Mouse (Mus musculus) lung, embryonic 16.5 days (tissue): ENCODE results near the gene Rapgef2. TPM values are rescaled to one million over a fixed set of nuclear protein-coding genes. Genes with fewer than 3 reads are reported as not detected.
"Not testable (repeated sequence)": the region's sequence is repeated elsewhere in the genome, so short reads cannot be mapped to it uniquely, and the experiment has no call there.

Experiments
- ATAC-seq: fragments of 200-750 bp; cut with Nextera tagmentation; 2 replicates; pipeline ENCODE4 v1.8.0; 2017; ENCODE audit warnings: low read depth, mild to moderate bottlenecking, moderate library complexity
- H3K27ac ChIP-seq: fragments of 300-500 bp; sonication (generic); 2 replicates; pipeline ENCODE4 v1.5.1; 2014; ENCODE audit warnings: mild to moderate bottlenecking, control low read depth, low read length
- H3K27me3 ChIP-seq: fragments of 300-500 bp; sonication (generic); 2 replicates; pipeline ENCODE4 v1.6.1; 2014; ENCODE audit warnings: low read depth, low read length, mixed read lengths; ENCODE audit not compliant: control insufficient read depth, insufficient read depth
- H3K36me3 ChIP-seq: fragments of 300-500 bp; sonication (generic); 2 replicates; pipeline ENCODE4 v1.6.1; 2014; ENCODE audit warnings: low read length; ENCODE audit not compliant: control insufficient read depth, insufficient read depth
- H3K4me1 ChIP-seq: fragments of 300-500 bp; sonication (generic); replicated peaks from 2 replicates; pipeline ENCODE4 v1.6.1; 2014; ENCODE audit warnings: low read length, mixed read lengths; ENCODE audit not compliant: control insufficient read depth, insufficient read depth
- H3K4me2 ChIP-seq: fragments of 300-500 bp; sonication (generic); 2 replicates; pipeline ENCODE4 v1.6.1; 2014; ENCODE audit warnings: low read depth, low read length, control low read depth
- H3K4me3 ChIP-seq: fragments of 300-500 bp; sonication (generic); 2 replicates; pipeline ENCODE4 v1.5.1; 2014; ENCODE audit warnings: mild to moderate bottlenecking, low read length, control low read depth
- H3K9ac ChIP-seq: fragments of 300-500 bp; sonication (generic); 2 replicates; pipeline ENCODE4 v1.6.1; 2014; ENCODE audit warnings: low read length, control low read depth
- H3K9me3 ChIP-seq: fragments of 300-500 bp; sonication (generic); 2 replicates; pipeline ENCODE4 v1.6.1; 2016; ENCODE audit warnings: low read length; ENCODE audit not compliant: control insufficient read depth
- WGBS: fragments of 180-500 bp; shearing (Covaris S2); extraction: QIAGEN DNeasy Blood & Tissue Kit; methylation state at CpG from one replicate; pipeline ENCODE4 v1.1.7; 2014; 5-methylcytosine and 5-hydroxymethylcytosine counted together
- polyA plus RNA-seq: library from polyadenylated mRNA; unstranded; fragments of >200 nt; fragmentation: Nextera tagmentation; extraction: Ambion mirVana; gene quantifications from 2 replicates; pipeline ENCODE4 v1.2.1, GENCODE M21; 2015

The Rapgef2 gene
- polyA plus RNA-seq, 1 experiment from 2014 or later = 5.1 TPM

GRCm38 (mm10) chr3:79230718-79231117 is 55.6 kb downstream of the Rapgef2 start:
- H3K4me2 ChIP-seq = no peak overlapping the region
- no peaks in the 10 kb centered on the region for H3K9me3 ChIP-seq
- no peak overlapping the region for H3K9ac ChIP-seq
- no peak for ATAC-seq
- 90% methylated on average over 4 of the region's 4 CpGs for WGBS
- H3K27me3 ChIP-seq = no peaks in the 10 kb centered on the region
- peaks cover 17% of the 10 kb centered on the region for H3K4me1 ChIP-seq
- H3K36me3 ChIP-seq = no peaks in the 10 kb centered on the region
- H3K4me3 ChIP-seq = no peak overlapping the region
- no peak overlapping the region for H3K27ac ChIP-seq

- Histone ChIP-seq H3K9ac (no peak overlapping the region), H3K36me3 (no peaks in the 10 kb centered on the region), H3K27me3 (no peaks in the 10 kb centered on the region), H3K27ac (no peak overlapping the region), H3K4me1 (peaks cover 17% of the 10 kb centered on the region), H3K9me3 (no peaks in the 10 kb centered on the region), H3K4me2 (no peak overlapping the region), H3K4me3 (no peak overlapping the region)
- ATAC-seq = no peak
- WGBS = 49% methylated on average over 6 of the region's 6 CpGs
These were observed 56.8 kb downstream of the Rapgef2 start for GRCm38 (mm10) chr3:79229546-79229945.

- no peaks in the 10 kb centered on the region for H3K27me3 ChIP-seq
- H3K9ac ChIP-seq = no peak overlapping the region
- H3K27ac ChIP-seq = no peak overlapping the region
- ATAC-seq = no peak
- peaks cover 15% of the 10 kb centered on the region for H3K4me1 ChIP-seq
- H3K36me3 ChIP-seq = no peaks in the 10 kb centered on the region
- H3K4me2 ChIP-seq = no peak overlapping the region
- no peak overlapping the region for H3K4me3 ChIP-seq
- H3K9me3 ChIP-seq = no peaks in the 10 kb centered on the region
These were observed 58.0 kb downstream of the Rapgef2 start for GRCm38 (mm10) chr3:79228304-79228703.

GRCm38 (mm10) chr3:79227356-79228088 is 58.8 kb downstream of the Rapgef2 start:
- no peaks in the 10 kb centered on the region for H3K36me3 ChIP-seq
- no peak for ATAC-seq
- no peak overlapping the region for H3K9ac ChIP-seq
- H3K27me3 ChIP-seq = no peaks in the 10 kb centered on the region
- H3K9me3 ChIP-seq = no peaks in the 10 kb centered on the region
- 77% methylated on average over 17 of the region's 17 CpGs for WGBS
- H3K4me2 ChIP-seq = no peak overlapping the region
- H3K4me3 ChIP-seq = no peak overlapping the region
- no peak overlapping the region for H3K27ac ChIP-seq
- H3K4me1 ChIP-seq = peaks cover 17% of the 10 kb centered on the region

- H3K27ac ChIP-seq, H3K4me3 ChIP-seq, H3K4me2 ChIP-seq, ATAC-seq, H3K9ac ChIP-seq, H3K36me3 ChIP-seq, H3K9me3 ChIP-seq, H3K27me3 ChIP-seq: not testable (repeated sequence)
- WGBS = 94% methylated on average over 1 of the region's 1 CpGs
- H3K4me1 ChIP-seq = peaks cover 22% of the 10 kb centered on the region
These were observed 59.5 kb downstream of the Rapgef2 start for GRCm38 (mm10) chr3:79226807-79227206.

GRCm38 (mm10) chr3:79225888-79226287 is 60.4 kb downstream of the Rapgef2 start:
- no peak overlapping the region for H3K4me3 ChIP-seq
- no peak overlapping the region for H3K4me2 ChIP-seq
- no peaks in the 10 kb centered on the region for H3K36me3 ChIP-seq
- H3K9ac ChIP-seq = no peak overlapping the region
- H3K4me1 ChIP-seq = peaks cover 21% of the 10 kb centered on the region
- WGBS = 76% methylated on average over 6 of the region's 6 CpGs
- no peaks in the 10 kb centered on the region for H3K9me3 ChIP-seq
- no peak overlapping the region for H3K27ac ChIP-seq
- no peak for ATAC-seq
- H3K27me3 ChIP-seq = no peaks in the 10 kb centered on the region

- no peaks in the 10 kb centered on the region for H3K9me3 ChIP-seq
- 60% methylated on average over 7 of the region's 7 CpGs for WGBS
- H3K27me3 ChIP-seq = no peaks in the 10 kb centered on the region
- H3K27ac ChIP-seq = no peak overlapping the region
- H3K36me3 ChIP-seq = no peaks in the 10 kb centered on the region
- H3K4me3 ChIP-seq = no peak overlapping the region
- H3K4me2 ChIP-seq = no peak overlapping the region
- H3K4me1 ChIP-seq = peaks cover 20% of the 10 kb centered on the region
- ATAC-seq = no peak
- no peak overlapping the region for H3K9ac ChIP-seq
These were observed 62.0 kb downstream of the Rapgef2 start for GRCm38 (mm10) chr3:79224352-79224751.

- no peak overlapping the region for H3K4me2 ChIP-seq
- H3K27ac ChIP-seq = no peak overlapping the region
- WGBS = 29% methylated on average over 8 of the region's 8 CpGs
These were observed 63.0 kb downstream of the Rapgef2 start for GRCm38 (mm10) chr3:79223281-79223680.

GRCm38 (mm10) chr3:79222192-79222960 is 63.9 kb downstream of the Rapgef2 start:
- no peak overlapping the region for H3K27ac ChIP-seq
- H3K4me3 ChIP-seq = no peak overlapping the region
- H3K4me2 ChIP-seq = no peak overlapping the region
- no peaks in the 10 kb centered on the region for H3K9me3 ChIP-seq
- no peaks in the 10 kb centered on the region for H3K27me3 ChIP-seq
- 38% methylated on average over 13 of the region's 13 CpGs for WGBS
- H3K9ac ChIP-seq = no peak overlapping the region
- no peak for ATAC-seq
- H3K4me1 ChIP-seq = peaks cover 20% of the 10 kb centered on the region
- no peaks in the 10 kb centered on the region for H3K36me3 ChIP-seq

More at GRCm38 (mm10) chr3:79223281-79223680, 63.0 kb downstream of the Rapgef2 start:
- ATAC-seq = no peak
- Histone ChIP-seq H3K4me3 (no peak overlapping the region), H3K9ac (no peak overlapping the region), H3K4me1 (peaks cover 21% of the 10 kb centered on the region), H3K36me3 (no peaks in the 10 kb centered on the region), H3K9me3 (no peaks in the 10 kb centered on the region), H3K27me3 (no peaks in the 10 kb centered on the region)
